ENCODE assay signal across 16 mouse cellular contexts in genomic region chr9:51714326-51714725, GRCm38 (mm10). TPM values are rescaled to one million over a fixed set of nuclear protein-coding genes. Genes with fewer than 3 reads are reported as not detected.
"Had no signal": no experiment of that assay in that cellular context is flagged by ENCODE, and none has a peak within 500 bp of the region (broad histone marks: within the 10 kb centered on the region; RNA-seq: fewer than 3 reads in every experiment).

No protein-coding gene starts in this region.

- DNase-seq: gastrocnemius, postnatal 14 days; gastrocnemius, postnatal 36 days; heart, adult 11 months; heart, adult 2 months; heart, postnatal 14 days; heart, postnatal 36 days; kidney, adult 11 months; kidney, adult 2 months; kidney, adult 9 months; kidney, postnatal 14 days; kidney, postnatal 36 days; layer of hippocampus, adult 9-11 months; layer of hippocampus, postnatal 36 days; left cerebral cortex, postnatal 4 days; lung, adult 18-20 months had no signal

RNA-seq across cellular contexts. Expression of gene Arhgap20, which starts 50.8 kb away (rescaled TPM):
- total RNA-seq: hematopoietic stem cell, adult 5-6 weeks had no signal
